Mouse (Mus musculus): ENCODE data around the gene Ly6g6c. TPM values are rescaled to one million over a fixed set of nuclear protein-coding genes. Genes with fewer than 3 reads are reported as not detected.

Gene Ly6g6c
- total RNA-seq (2014; rRNA removed) (not detected in 2 replicates), polyA plus RNA-seq (2015; fragmentation: Nextera tagmentation; extraction: Ambion mirVana) (not detected in 2 replicates)

GRCm38 (mm10) chr17:35064951-35065947 lies at the start of gene Ly6g6c:
Ly6g6c (plus strand) TSS chr17:35065388.
- no peaks in the 10 kb centered on the region for H3K9me3 ChIP-seq (ENCODE audit: low read length)
- TF ChIP-seq CTCF (IDR thresholded peaks at IDR 0.05; ENCODE audit: low read depth): no peak
- no peak within 1 kb of the TSS for H3K27ac ChIP-seq
- H3K36me3 ChIP-seq (ENCODE audit: insufficient read depth, low read length): no peaks in the 10 kb centered on the region; the same call in 1 of the 2 replicates
- H3K4me1 ChIP-seq (ENCODE audit: insufficient read depth, low read length): peaks cover 9% of the 10 kb centered on the region; the same call in 1 of the 2 replicates
- peak within 1 kb of the TSS; percentile 21 for H3K4me3 ChIP-seq (ENCODE audit: low read length)
- peaks cover 12% of the 10 kb centered on the region for H3K27me3 ChIP-seq (ENCODE audit: insufficient read depth, low read length)
- DNase-seq (ENCODE audit: low spot score): no peak
- 4% methylated on average over 48 of the region's 48 CpGs for WGBS
- H3K9ac ChIP-seq (replicated peaks; ENCODE audit: low read length): peak within 1 kb of the TSS; percentile 33; the same call in 1 of the 2 replicates
- peak within 1 kb of the TSS; percentile 54 for H3K4me2 ChIP-seq (ENCODE audit: low read depth, low read length)
- no peak for ATAC-seq

DNA sequence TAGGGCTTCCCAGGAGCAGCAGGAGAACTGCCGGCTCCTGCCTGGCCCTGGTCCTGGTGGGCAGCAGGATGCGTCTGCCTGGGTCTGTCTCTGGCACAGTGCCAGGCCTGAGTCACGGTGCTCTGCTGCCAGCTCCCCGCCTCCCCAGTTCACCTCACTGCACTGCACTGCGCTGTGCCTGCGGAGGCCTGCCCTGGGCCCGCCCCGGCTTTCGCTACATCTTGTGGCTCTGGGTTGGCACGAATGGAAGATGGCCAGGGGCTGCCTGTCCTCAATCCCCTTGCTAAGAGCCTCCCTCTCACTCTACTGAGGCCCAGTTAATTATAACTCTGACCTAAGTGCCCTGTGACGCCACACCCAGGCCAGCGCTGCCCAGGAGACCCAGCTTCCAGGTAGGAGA lies 48.8 kb upstream of the Ly6g6c start, which contains the start of gene Vwa7:
Gene Vwa7, plus strand, starts transcription at position 204 of the 400 bp plus-strand sequence.
- Histone ChIP-seq H3K27ac (no peak within 1 kb of the TSS), H3K4me2 (ENCODE audit: low read depth, low read length) (no peak within 1 kb of the TSS), H3K4me1 (ENCODE audit: insufficient read depth, low read length) (peaks cover 1% of the 10 kb centered on the region), H3K4me3 (ENCODE audit: low read length) (no peak within 1 kb of the TSS), H3K27me3 (ENCODE audit: insufficient read depth, low read length) (no peaks in the 10 kb centered on the region), H3K9ac (replicated peaks; ENCODE audit: low read length) (no peak within 1 kb of the TSS), H3K36me3 (ENCODE audit: insufficient read depth, low read length) (peaks cover 43% of the 10 kb centered on the region), H3K9me3 (ENCODE audit: low read length) (no peaks in the 10 kb centered on the region)
- 37% methylated on average over 12 of the region's 12 CpGs for WGBS
- peak; percentile 78 for DNase-seq (ENCODE audit: low spot score)
- TF ChIP-seq CTCF (IDR thresholded peaks at IDR 0.05; ENCODE audit: low read depth): no peak
- peak; percentile 59 for ATAC-seq

- Histone ChIP-seq H3K4me1 (ENCODE audit: insufficient read depth, low read length) (peaks cover 6% of the 10 kb centered on the region), H3K9me3 (ENCODE audit: low read length) (no peaks in the 10 kb centered on the region), H3K27ac (no peak overlapping the region), H3K36me3 (ENCODE audit: insufficient read depth, low read length) (peaks cover 36% of the 10 kb centered on the region), H3K4me2 (ENCODE audit: low read depth, low read length) (no peak overlapping the region), H3K9ac (replicated peaks; ENCODE audit: low read length) (no peak overlapping the region), H3K4me3 (ENCODE audit: low read length) (no peak overlapping the region), H3K27me3 (ENCODE audit: insufficient read depth, low read length) (no peaks in the 10 kb centered on the region)
- ATAC-seq: no peak
- WGBS: 70% methylated on average over 10 of the region's 10 CpGs
- no peak for DNase-seq (ENCODE audit: low spot score)
- no peak for TF ChIP-seq CTCF (IDR thresholded peaks at IDR 0.05; ENCODE audit: low read depth)
Measured at GRCm38 (mm10) chr17:35016791-35017705, 48.1 kb upstream of the Ly6g6c start.

DNA sequence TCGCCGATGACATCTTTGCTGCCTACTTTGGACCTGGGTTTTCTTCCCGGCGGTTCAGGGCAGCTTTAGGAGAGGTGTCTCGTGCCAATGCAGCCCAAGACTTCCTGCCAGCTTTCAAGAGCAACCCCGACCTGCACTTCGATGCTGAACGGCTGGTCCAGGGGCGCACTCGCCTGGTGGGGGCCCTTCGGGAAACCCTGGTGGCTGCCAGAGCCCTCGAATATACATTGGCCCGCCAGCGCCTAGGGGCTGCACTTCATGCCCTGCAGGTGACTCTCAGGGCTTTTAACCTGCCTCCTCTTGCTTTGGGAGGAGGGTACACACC lies 47.5 kb upstream of the Ly6g6c start:
- H3K4me3 ChIP-seq (ENCODE audit: low read length): no peak overlapping the region
- DNase-seq (ENCODE audit: low spot score): no peak
- peaks cover 30% of the 10 kb centered on the region for H3K36me3 ChIP-seq (ENCODE audit: insufficient read depth, low read length)
- peaks cover 6% of the 10 kb centered on the region for H3K4me1 ChIP-seq (ENCODE audit: insufficient read depth, low read length)
- no peaks in the 10 kb centered on the region for H3K27me3 ChIP-seq (ENCODE audit: insufficient read depth, low read length)
- no peak overlapping the region for H3K9ac ChIP-seq (replicated peaks; ENCODE audit: low read length)
- TF ChIP-seq CTCF (IDR thresholded peaks at IDR 0.05; ENCODE audit: low read depth): no peak
- no peak overlapping the region for H3K4me2 ChIP-seq (ENCODE audit: low read depth, low read length)
- no peak for ATAC-seq
- WGBS: 76% methylated on average over 14 of the region's 14 CpGs
- no peak overlapping the region for H3K27ac ChIP-seq
- no peaks in the 10 kb centered on the region for H3K9me3 ChIP-seq (ENCODE audit: low read length)

DNA sequence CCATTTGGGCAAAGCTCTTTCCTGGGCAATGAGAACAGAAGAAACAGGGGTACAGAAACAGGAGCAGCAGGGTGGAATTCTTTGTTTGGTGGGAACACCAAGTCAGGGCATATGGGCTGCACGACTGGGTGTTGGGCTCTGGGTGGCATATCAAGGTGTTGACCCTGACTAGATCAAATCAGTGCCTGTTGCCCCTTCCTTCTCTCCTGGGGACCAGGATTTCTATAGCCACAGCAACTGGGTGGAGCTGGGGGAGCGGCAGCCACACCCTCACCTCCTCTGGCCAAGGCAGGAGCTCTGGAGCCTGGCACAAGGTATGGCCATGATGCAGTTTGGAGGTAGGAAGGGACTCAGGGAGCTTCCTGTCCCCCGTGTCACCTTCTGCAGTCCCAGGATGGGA lies 47.0 kb upstream of the Ly6g6c start:
- WGBS: 88% methylated on average over 3 of the region's 3 CpGs
- H3K9me3 ChIP-seq (ENCODE audit: low read length): no peaks in the 10 kb centered on the region
- peaks cover 28% of the 10 kb centered on the region for H3K36me3 ChIP-seq (ENCODE audit: insufficient read depth, low read length)
- no peak for DNase-seq (ENCODE audit: low spot score)
- no peak for TF ChIP-seq CTCF (IDR thresholded peaks at IDR 0.05; ENCODE audit: low read depth)
- H3K27me3 ChIP-seq (ENCODE audit: insufficient read depth, low read length): no peaks in the 10 kb centered on the region
- H3K27ac ChIP-seq: no peak overlapping the region
- no peak for ATAC-seq
- no peak overlapping the region for H3K4me3 ChIP-seq (ENCODE audit: low read length)
- no peak overlapping the region for H3K4me2 ChIP-seq (ENCODE audit: low read depth, low read length)
- H3K9ac ChIP-seq (replicated peaks; ENCODE audit: low read length): no peak overlapping the region
- H3K4me1 ChIP-seq (ENCODE audit: insufficient read depth, low read length): peaks cover 6% of the 10 kb centered on the region

GRCm38 (mm10) chr17:35019894-35020293 lies 45.3 kb upstream of the Ly6g6c start:
- Histone ChIP-seq H3K4me3 (ENCODE audit: low read length) (no peak overlapping the region), H3K27ac (no peak overlapping the region), H3K9me3 (ENCODE audit: low read length) (no peaks in the 10 kb centered on the region), H3K4me1 (ENCODE audit: insufficient read depth, low read length) (peaks cover 6% of the 10 kb centered on the region), H3K4me2 (ENCODE audit: low read depth, low read length) (no peak overlapping the region), H3K36me3 (ENCODE audit: insufficient read depth, low read length) (peaks cover 12% of the 10 kb centered on the region; the same call in 1 of the 2 replicates), H3K9ac (replicated peaks; ENCODE audit: low read length) (no peak overlapping the region), H3K27me3 (ENCODE audit: insufficient read depth, low read length) (no peaks in the 10 kb centered on the region)
- WGBS: 75% methylated on average over 11 of the region's 11 CpGs
- no peak for TF ChIP-seq CTCF (IDR thresholded peaks at IDR 0.05; ENCODE audit: low read depth)
- DNase-seq (ENCODE audit: low spot score): no peak
- ATAC-seq: no peak
